Mouse (Mus musculus): ENCODE results near the gene Cacna1c.

Gene Cacna1c

GRCm38 (mm10) chr6:119004596-119004995, 191.6 kb downstream of the Cacna1c start:
- TF ChIP-seq GATA4 (IDR thresholded peaks at IDR 0.05; ENCODE audit: insufficient replicate concordance, low read length) = no peak

GRCm38 (mm10) chr6:119001442-119001841, 194.8 kb downstream of the Cacna1c start:
- no peak for TF ChIP-seq GATA4 (IDR thresholded peaks at IDR 0.05; ENCODE audit: insufficient replicate concordance, low read length)

DNA sequence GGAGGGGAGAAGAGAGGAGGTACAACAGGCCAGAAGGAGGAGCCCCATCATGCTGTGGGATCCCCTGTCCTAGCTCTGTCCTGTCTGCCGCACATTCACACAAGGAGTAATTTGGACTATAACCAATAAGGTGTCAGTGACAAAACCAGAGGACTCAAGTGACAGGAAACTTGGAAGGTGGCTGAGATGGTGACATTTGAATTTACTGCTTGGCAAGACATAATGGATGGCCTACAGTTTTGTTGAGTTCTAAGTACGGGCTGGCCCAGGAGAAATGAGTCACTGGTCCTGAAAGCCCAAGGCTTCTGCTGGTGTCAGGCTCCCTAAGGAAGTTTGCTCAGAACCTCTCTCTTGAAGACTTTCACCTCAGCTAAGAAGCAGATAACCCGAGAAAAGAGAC, 196.0 kb downstream of the Cacna1c start:
- TF ChIP-seq GATA4 (IDR thresholded peaks at IDR 0.05; ENCODE audit: insufficient replicate concordance, low read length) = no peak

GRCm38 (mm10) chr6:118999329-118999875, 196.8 kb downstream of the Cacna1c start:
- no peak for TF ChIP-seq GATA4 (IDR thresholded peaks at IDR 0.05; ENCODE audit: insufficient replicate concordance, low read length)

- no peak for TF ChIP-seq GATA4 (IDR thresholded peaks at IDR 0.05; ENCODE audit: insufficient replicate concordance, low read length)
Observed at GRCm38 (mm10) chr6:118997397-118997796, 198.8 kb downstream of the Cacna1c start.

DNA sequence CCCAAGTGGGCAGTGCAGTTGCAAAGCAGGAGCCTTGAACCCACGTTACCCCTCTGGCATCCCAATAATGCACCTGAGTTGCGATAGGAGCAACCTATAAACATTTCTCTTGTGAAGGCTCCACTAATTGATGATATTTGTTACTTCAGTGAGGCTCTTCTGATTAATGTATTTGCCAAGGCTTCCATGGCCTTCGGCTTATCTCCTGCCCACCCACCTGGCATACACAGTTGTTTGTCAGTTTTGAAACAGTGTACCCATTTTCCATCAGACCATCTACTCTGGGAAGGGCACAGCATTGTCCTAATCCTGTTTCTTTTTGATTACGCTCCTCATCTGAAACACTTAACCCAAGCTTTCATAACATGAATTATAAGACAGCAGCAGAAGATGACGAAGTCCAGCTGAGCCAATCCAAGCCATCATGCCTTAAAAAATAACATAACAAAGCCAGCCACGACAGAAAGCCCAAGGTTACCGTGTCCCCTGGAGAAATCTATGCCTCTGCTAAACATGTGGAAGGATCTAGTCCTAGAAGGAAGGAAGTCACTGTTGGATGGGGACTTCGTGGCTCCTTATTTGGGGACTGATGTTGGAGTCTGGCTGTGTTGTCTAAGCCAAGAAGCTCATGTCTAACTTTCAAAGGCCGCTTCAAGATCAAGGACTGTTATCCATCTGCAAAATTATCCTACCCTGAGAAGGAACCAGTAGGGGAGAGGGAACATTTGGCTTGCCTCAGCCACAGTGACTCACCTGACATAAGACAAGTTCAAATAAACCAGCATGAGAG, 201.8 kb downstream of the Cacna1c start:
- no peak for TF ChIP-seq GATA4 (IDR thresholded peaks at IDR 0.05; ENCODE audit: insufficient replicate concordance, low read length)

DNA sequence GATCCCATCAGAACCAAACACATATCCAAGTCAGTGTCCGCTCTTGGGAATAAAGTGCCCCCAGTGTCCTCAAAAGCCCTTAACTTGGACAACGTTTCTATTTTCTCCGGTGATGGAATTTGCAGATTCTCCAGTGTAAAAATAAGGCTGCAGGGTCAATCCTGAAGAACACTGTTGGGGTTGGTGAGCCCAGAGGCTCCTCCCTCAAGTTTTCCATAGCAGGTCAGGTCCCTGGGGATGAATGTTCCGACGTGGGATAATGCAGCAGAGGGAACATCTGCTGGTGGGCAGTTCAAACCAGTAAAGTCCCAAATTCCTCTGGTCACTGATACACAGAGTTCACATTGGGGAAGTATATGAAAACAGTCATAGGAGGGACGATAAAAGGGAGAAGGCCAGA, 203.8 kb downstream of the Cacna1c start:
- TF ChIP-seq GATA4 (IDR thresholded peaks at IDR 0.05; ENCODE audit: insufficient replicate concordance, low read length) = no peak

GRCm38 (mm10) chr6:118989999-118990776, 206.0 kb downstream of the Cacna1c start:
- no peak for TF ChIP-seq GATA4 (IDR thresholded peaks at IDR 0.05; ENCODE audit: insufficient replicate concordance, low read length)

DNA sequence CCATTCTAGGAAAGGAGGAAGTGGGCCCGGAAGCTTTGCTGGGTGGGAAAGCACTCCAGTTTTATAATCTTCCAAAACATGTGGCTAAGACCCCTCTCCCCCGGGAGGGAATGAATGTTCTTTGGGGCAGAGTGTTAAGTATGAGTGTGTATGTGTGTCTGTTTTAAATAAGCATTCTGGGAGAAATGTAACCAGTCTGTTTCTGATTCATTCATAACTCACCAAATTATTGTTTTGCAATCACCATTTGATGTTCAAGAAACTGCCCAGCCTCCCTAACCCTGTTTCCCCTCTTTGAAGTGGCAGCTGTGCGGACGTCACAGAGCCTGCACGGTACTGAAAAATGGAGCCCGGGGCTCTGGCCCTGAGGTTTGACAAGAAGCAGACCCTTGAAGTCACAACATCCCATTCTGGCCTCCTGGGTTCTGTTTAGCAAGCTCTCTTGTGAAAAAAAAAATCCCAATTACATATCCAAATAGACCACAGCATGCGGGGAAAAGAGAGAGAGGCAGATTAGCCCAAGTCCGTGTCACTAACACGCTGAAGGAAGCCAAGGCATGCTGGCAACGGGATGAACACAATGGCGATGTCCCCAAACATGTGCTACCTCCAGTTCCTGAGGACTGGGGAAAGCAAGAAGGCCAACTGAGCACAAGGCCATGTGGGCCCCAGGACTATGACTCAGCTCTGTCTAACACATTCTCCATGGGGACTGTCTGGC, 211.9 kb downstream of the Cacna1c start:
- TF ChIP-seq GATA4 (IDR thresholded peaks at IDR 0.05; ENCODE audit: insufficient replicate concordance, low read length) = no peak

- no peak for TF ChIP-seq GATA4 (IDR thresholded peaks at IDR 0.05; ENCODE audit: insufficient replicate concordance, low read length)
Observed at GRCm38 (mm10) chr6:118983471-118984040, 212.7 kb downstream of the Cacna1c start.

- no peak for TF ChIP-seq GATA4 (IDR thresholded peaks at IDR 0.05; ENCODE audit: insufficient replicate concordance, low read length)
Observed at GRCm38 (mm10) chr6:118980265-118980664, 216.0 kb downstream of the Cacna1c start.

GRCm38 (mm10) chr6:118977443-118978271, 218.6 kb downstream of the Cacna1c start:
- no peak for TF ChIP-seq GATA4 (IDR thresholded peaks at IDR 0.05; ENCODE audit: insufficient replicate concordance, low read length)

DNA sequence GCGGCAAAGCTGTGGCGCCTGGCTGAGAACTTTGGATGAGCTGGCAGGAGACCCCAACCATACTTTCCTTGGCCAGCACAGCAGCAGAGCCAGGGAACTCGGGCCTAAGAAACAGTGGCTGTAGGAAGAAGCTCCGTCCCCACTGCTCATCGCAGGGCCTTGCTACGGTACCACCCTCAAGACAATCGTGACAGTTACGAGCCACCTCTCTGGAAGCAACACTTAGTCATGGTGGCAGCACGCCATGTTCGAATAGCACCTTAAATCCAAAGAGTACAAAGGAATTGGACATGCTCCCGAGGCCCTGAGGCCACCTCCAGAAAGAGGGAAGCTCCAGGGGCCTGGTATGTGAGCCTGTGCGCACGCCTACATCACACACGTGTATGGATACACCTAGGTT, 219.6 kb downstream of the Cacna1c start:
- TF ChIP-seq GATA4 (IDR thresholded peaks at IDR 0.05; ENCODE audit: insufficient replicate concordance, low read length) = no peak

GRCm38 (mm10) chr6:118971844-118972531, 224.2 kb downstream of the Cacna1c start:
- TF ChIP-seq GATA4 (IDR thresholded peaks at IDR 0.05; ENCODE audit: insufficient replicate concordance, low read length) = no peak
